Mouse (Mus musculus): ENCODE data around the gene Ttc17.

Ttc17 gene

GRCm38 (mm10) chr2:94297467-94297866 is 109.0 kb downstream of the Ttc17 start:
- DNase-seq (ENCODE audit: low spot score in 2 of 2) = no peak

GRCm38 (mm10) chr2:94290483-94290882 is 116.0 kb downstream of the Ttc17 start:
- DNase-seq (ENCODE audit: low spot score in 2 of 2) = peak in 1 of 2 experiments; percentile 26

- no peak for DNase-seq (ENCODE audit: low spot score in 2 of 2)
These were observed 116.8 kb downstream of the Ttc17 start for GRCm38 (mm10) chr2:94289659-94290058.

DNA sequence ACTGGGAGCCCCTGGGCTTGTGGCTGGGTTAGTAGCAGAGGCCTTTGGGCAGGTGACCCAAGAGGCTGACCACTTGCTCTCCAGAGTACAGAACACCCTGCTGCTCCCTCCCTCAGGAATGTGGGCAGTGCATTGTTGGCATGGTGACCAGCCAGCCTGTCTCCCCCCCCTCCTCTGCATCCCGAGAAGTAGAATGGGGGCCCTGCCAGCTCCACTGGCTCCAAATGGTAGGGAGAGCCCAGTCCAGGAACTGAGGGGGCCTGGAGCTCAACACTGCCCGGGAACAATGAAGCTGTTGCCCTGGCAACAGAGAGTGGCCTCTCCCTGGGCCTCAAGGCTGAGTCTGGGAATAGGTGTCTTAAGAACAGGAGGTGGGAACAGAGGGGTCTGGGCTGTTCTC is 117.3 kb downstream of the Ttc17 start:
- no peak for DNase-seq (ENCODE audit: low spot score in 2 of 2)

DNA sequence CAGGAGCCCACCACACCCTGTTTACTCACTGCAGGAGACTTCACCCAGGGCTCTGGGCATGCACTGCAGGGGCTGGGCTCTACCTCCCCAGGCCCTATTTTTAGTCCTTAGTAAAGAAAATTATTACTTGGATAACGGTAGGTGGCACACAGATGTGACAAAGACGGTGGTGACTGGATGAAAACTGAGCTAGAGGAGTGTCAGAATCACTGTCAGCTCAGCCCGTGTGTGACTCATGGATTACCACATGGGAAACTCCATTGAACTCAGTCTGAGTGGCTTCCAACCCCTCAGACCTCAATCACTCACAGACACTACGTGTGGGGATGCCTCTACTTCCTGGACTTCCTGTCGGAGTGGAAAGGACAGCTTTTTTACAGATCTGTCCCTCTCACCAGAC is 118.4 kb downstream of the Ttc17 start:
- no peak for DNase-seq (ENCODE audit: low spot score in 2 of 2)

GRCm38 (mm10) chr2:94287435-94287834 is 119.1 kb downstream of the Ttc17 start:
- DNase-seq (ENCODE audit: low spot score in 2 of 2) = no peak

DNA sequence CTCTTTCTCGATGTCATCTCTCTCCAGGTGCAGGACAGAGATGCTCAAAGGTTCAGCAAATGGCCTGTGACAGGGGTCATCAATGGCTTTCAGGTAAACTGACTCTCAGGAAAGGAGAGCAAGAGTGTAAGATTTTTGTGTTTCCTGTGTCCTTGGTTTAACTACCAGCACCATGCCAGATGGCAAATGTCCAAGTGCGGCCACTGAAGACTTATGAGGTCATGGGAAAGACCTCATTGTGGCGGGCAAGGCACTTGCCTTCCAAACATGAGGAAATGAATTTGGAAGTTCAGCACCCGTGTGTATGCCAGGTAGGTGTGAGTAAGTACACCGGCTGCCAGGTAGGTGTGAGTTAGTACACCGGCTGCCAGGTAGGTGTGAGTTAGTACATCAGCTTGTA is 123.0 kb downstream of the Ttc17 start:
- no peak for DNase-seq (ENCODE audit: low spot score in 2 of 2)

DNA sequence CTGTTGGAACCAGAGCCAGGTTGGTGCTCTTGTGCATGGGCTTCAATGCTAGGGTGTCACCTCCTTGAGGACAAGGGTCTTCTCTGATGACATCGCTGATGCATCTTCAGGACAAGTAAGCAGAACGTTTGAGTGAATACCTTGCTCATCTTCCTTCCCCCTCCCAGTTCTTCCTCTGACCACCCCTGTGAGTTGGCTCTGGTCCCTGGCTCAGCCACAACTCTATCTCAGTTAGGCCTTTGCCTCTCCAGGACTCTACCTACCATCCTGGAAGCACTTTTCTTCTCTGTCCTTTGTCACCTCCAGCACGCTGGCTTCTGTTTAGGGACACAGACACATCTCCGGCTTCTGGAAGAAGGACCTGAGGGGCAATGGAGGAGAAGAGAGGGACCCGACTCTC is 126.9 kb downstream of the Ttc17 start:
- DNase-seq (ENCODE audit: low spot score in 2 of 2) = no peak

DNA sequence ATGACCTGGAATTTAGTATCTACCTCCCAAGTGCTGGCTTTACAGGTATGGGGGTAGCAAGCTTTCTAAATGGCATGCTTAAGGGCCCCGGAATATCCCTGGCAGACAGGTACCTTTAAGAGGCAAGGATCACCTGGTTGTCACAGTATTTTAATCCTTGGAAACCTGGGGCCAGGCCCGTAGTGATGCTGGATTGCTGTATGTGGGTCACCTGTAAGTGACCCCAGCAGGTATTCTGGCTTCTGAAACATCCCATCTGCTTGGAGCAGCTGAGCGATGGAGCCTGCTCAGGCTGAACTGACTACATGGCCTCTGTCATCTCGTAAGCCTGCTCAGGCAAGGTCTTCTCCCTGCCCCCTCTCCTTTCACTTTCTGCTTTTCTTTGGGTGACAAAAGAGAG is 130.4 kb downstream of the Ttc17 start:
- DNase-seq (ENCODE audit: low spot score in 2 of 2) = no peak

GRCm38 (mm10) chr2:94275658-94276057 is 130.8 kb downstream of the Ttc17 start:
- DNase-seq (ENCODE audit: low spot score in 2 of 2) = no peak

- DNase-seq (ENCODE audit: low spot score in 2 of 2) = peak; percentile 18 to 68
These were observed 133.1 kb downstream of the Ttc17 start for GRCm38 (mm10) chr2:94273154-94274021.

GRCm38 (mm10) chr2:94271176-94271575 is 135.3 kb downstream of the Ttc17 start:
- no peak for DNase-seq (ENCODE audit: low spot score in 2 of 2)

DNA sequence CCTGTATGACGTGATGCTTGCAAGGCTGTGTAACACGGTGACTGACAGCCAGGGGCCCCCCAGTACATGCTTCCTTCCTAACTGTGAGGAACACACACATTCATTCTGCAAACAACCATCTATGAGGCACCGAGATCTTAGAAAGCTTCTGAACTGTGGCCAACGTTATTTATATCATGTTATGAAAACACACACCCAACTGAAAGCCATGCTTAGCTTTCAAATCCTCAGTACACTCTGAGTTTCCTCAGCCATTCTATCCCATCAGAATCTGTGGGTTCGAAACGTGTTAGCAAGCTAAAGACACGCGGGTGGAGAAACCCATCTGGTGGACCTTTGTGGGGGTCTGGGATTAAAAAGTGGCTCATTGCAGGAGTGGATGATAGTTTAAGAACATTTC is 137.7 kb downstream of the Ttc17 start:
- DNase-seq (ENCODE audit: low spot score in 2 of 2) = no peak

DNA sequence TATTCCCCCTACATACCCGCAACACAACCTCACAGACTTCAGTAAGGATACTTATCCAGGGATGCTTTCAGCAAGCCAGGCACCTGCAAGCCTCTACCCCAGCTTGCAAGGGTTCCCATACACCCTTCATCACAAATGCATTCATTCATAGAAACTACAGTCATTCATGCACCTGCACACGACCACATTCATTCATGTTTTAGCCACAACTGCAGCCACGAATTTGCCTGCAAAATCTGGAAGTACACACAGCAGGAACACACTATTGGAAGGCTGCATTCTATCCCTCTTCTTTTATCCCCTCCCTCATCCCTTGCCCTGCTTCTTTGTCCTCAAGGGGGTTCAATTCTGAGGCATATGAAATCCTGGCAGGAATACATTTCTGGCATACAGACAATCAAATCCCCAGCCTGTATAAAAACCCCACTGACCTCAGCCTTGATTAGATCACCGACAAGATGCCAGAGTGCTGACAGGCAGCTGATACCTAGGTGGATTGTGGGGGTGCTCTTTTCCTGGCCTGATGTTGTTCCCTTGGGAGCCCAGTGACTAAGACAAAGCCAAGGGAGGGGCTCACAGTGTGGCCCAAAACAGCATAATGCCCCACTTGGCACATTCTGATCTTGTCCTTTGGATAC is 139.2 kb downstream of the Ttc17 start:
- no peak for DNase-seq (ENCODE audit: low spot score in 2 of 2)

- DNase-seq (ENCODE audit: low spot score in 2 of 2) = no peak
These were observed 139.9 kb downstream of the Ttc17 start for GRCm38 (mm10) chr2:94266381-94267160.

DNA sequence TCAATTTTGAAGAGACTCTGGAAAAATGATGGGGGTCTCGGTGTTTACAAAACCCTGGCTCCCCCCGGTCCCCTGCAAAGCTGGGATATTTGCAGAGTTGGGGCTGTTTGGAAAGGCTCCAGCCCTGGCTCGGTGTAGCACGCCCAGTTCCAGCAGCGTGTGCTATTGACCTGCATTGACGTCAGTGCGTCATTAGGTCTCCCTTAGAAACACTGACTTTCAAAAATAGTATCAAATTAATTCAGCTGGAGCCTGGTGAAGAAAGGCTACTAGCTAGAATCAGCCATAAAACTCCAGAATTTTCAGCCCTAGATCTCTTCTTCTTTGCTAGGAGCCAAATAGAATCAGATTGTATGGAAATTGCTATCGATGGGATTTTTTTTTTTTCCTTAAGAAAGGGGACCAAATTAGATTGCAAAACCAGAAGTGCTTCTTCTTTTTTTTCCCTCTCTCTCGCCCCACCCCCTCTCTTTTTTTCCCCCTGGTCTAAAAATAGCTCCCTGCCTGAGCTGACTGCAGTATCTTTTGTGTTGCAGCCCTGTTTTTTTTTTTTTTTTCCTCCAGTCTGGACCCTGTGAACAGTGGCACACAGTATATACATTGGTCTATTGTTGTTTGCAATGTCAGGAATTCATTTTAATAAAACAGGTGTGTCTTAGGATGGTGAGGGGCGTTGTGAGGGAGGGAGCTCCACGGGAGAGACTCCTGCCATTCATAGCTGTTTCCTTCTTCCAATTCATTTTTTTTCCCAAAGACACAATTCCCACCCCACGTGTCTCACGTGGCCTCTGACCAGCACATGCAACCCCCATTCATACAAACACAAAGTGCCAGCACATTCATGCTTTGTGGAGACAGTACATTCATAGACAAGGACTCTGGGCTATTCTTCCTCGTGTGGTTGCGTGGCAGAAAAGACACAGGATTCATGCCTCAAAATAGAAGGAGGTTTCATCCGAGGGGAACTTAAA is 141.0 kb downstream of the Ttc17 start:
- DNase-seq (ENCODE audit: low spot score in 2 of 2) = no peak

GRCm38 (mm10) chr2:94264631-94265098 is 141.8 kb downstream of the Ttc17 start:
- DNase-seq (ENCODE audit: low spot score in 2 of 2) = no peak

DNA sequence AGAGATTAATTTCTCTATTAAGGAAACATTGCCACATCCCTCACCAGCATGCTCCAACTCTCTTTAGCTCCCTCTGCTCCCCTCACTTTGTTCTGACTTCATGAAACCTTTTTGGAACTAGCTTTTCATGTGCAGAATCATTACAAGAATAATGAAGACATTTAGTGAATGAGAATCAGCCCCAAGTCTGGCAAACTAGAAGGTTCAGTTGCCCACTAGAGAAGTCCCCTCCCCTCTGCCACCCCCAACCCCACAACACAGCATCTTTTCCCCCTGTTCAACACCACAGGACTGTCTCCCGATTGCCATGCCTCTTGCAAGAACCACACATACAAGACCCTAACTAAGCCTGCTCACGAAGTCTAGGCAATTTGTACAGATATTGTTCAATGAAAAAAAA is 142.5 kb downstream of the Ttc17 start:
- DNase-seq (ENCODE audit: low spot score in 2 of 2) = no peak

DNA sequence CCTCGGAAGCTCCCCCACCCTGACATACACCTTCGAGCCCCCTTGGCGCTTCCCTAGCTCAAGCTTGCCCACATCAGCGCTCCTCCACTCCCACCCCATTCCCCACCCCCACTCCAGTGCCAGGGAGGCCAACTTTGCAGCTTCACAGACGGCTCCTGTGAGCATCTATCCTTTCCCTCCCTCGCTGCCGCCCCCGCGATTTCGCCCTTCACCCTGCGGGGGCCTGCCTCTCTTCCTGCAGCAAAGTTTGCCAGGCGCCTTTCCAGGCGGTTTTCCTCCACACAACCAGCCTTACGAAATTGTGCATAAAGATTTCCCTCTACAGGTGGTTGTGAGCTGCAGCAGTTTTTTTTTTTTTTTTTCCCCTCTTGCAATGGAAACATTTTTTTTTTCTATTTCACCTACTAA is 143.0 kb downstream of the Ttc17 start:
- no peak for DNase-seq (ENCODE audit: low spot score in 2 of 2)

GRCm38 (mm10) chr2:94262917-94263529 is 143.5 kb downstream of the Ttc17 start:
- DNase-seq (ENCODE audit: low spot score in 2 of 2) = no peak

DNA sequence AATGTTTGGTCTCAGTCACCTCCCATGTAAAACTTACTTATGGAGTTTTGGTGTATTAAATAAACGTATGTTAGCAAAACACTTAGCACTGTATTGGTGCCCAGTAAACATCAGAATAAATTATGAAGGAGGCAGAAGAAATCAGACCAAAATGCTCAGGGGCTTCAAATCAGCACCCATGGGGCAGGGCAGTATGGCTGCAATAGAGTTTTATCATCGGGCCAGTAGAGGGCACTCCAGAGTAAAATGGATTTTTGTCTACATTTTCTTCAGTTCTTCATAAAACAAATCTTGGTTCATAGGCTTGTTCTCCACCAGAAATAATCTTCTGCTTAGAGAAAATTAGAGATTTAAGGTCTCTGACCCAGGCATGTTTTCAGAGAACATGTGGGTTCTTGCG is 152.4 kb downstream of the Ttc17 start:
- peak in 1 of 2 experiments; percentile 13 for DNase-seq (ENCODE audit: low spot score in 2 of 2)
